Mouse (Mus musculus) activated CD4-positive, CD25-positive, alpha-beta regulatory T cell, adult 4 months (primary cell): ENCODE results near the gene Ehhadh. TPM values are rescaled to one million over a fixed set of nuclear protein-coding genes. Genes with fewer than 3 reads are reported as not detected.
A peak's percentile ranks its signal among the peaks of the same experiment; 100 is the strongest.
"Not testable (repeated sequence)": the region's sequence is repeated elsewhere in the genome, so short reads cannot be mapped to it uniquely, and the experiment has no call there.

Experiments used
- ATAC-seq: one replicate; pipeline ENCODE4 v1.8.0; 2017
- polyA plus RNA-seq, 2 experiments: library from polyadenylated mRNA; unstranded; fragments of 100-300 nt; shearing (Covaris generic); gene quantifications; one replicate each; pipeline ENCODE4 v1.2.1; 2017

Ehhadh gene
- polyA plus RNA-seq, 2 experiments from 2014 or later: 5.0 to 6.4 TPM

GRCm38 (mm10) chr16:21793875-21794696 is 6.5 kb upstream of the Ehhadh start, which contains the start of gene Map3k13:
Map3k13 (plus strand) TSS chr16:21794346.
- ATAC-seq: peak; percentile 97

GRCm38 (mm10) chr16:21793080-21793810 is 5.6 kb upstream of the Ehhadh start:
- not testable (repeated sequence) for ATAC-seq

- no peak for ATAC-seq
Observed at GRCm38 (mm10) chr16:21791779-21792178, 4.2 kb upstream of the Ehhadh start.

GRCm38 (mm10) chr16:21790469-21790868 is 2.9 kb upstream of the Ehhadh start:
- no peak for ATAC-seq

- ATAC-seq: no peak
Observed at GRCm38 (mm10) chr16:21789180-21789579, 1.6 kb upstream of the Ehhadh start.

GRCm38 (mm10) chr16:21788581-21788980 is 974 bp upstream of the Ehhadh start:
- ATAC-seq: no peak

GRCm38 (mm10) chr16:21786317-21786716 is 1.3 kb downstream of the Ehhadh start:
- ATAC-seq: no peak

- ATAC-seq: no peak
Observed at GRCm38 (mm10) chr16:21785000-21785399, 2.6 kb downstream of the Ehhadh start.

- no peak for ATAC-seq
Observed at GRCm38 (mm10) chr16:21782807-21783206, 4.8 kb downstream of the Ehhadh start.

- ATAC-seq: no peak
Observed at GRCm38 (mm10) chr16:21781895-21782294, 5.7 kb downstream of the Ehhadh start.

- no peak for ATAC-seq
Observed at GRCm38 (mm10) chr16:21781277-21781676, 6.3 kb downstream of the Ehhadh start.

- ATAC-seq: no peak
Observed at GRCm38 (mm10) chr16:21779149-21779548, 8.5 kb downstream of the Ehhadh start.

GRCm38 (mm10) chr16:21778293-21778866 is 9.2 kb downstream of the Ehhadh start:
- ATAC-seq: no peak

GRCm38 (mm10) chr16:21774725-21775124 is 12.9 kb downstream of the Ehhadh start:
- no peak for ATAC-seq

GRCm38 (mm10) chr16:21769667-21770066 is 17.9 kb downstream of the Ehhadh start:
- no peak for ATAC-seq

- ATAC-seq: no peak
Observed at GRCm38 (mm10) chr16:21768255-21768654, 19.4 kb downstream of the Ehhadh start.

GRCm38 (mm10) chr16:21758447-21758846 is 29.2 kb downstream of the Ehhadh start:
- ATAC-seq: no peak

- ATAC-seq: no peak
Observed at GRCm38 (mm10) chr16:21743401-21743800, 44.2 kb downstream of the Ehhadh start.

- ATAC-seq: no peak
Observed at GRCm38 (mm10) chr16:21742898-21743297, 44.7 kb downstream of the Ehhadh start.

- no peak for ATAC-seq
Observed at GRCm38 (mm10) chr16:21742191-21742870, 45.3 kb downstream of the Ehhadh start.

GRCm38 (mm10) chr16:21741542-21741941 is 46.1 kb downstream of the Ehhadh start:
- ATAC-seq: no peak

- no peak for ATAC-seq
Observed at GRCm38 (mm10) chr16:21735638-21736037, 52.0 kb downstream of the Ehhadh start.

GRCm38 (mm10) chr16:21727897-21728364 is 59.7 kb downstream of the Ehhadh start:
- ATAC-seq: peak; percentile 84
